In the genomic region with DNA sequence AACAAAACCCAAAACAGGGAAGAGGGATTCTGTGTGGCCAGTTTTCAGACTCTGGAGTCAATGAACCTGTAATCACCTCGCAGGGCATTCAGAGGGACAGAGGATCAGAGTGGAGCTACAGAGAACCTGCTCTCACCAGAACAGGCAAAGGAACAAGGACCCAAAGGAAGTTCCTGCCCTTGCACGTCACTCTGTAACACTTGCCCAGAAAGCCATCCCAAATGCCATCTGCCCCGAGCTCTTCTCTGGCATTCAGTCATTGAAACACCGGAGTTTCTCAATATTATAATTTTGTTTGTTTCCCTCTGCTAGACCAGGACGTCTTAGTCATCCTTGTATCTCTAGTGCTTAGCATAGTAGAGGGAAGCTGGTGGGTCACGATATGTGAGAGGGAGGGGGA, we compare ENCODE assay signal across 12 mouse cellular contexts. TPM values are rescaled to one million over a fixed set of nuclear protein-coding genes. Genes with fewer than 3 reads are reported as not detected.
DNase-seq lines count a peak whose midpoint lies in the region; ATAC-seq and TF ChIP-seq lines count a peak whose summit lies in the region.
"Had no signal": no experiment of that assay in that cellular context is flagged by ENCODE, and none has a peak within 500 bp of the region (broad histone marks: within the 10 kb centered on the region; RNA-seq: fewer than 3 reads in every experiment).

No protein-coding gene starts in this region.

- no peak overlapping the region for H3K4me2 ChIP-seq in intestine, embryonic 16.5 days (ENCODE audit: low read depth, low read length)
- no peak overlapping the region for H3K4me2 ChIP-seq in intestine, postnatal 0 days (replicated peaks; ENCODE audit: low read depth)
- H3K4me2 ChIP-seq in neural tube, embryonic 14.5 days (ENCODE audit: low read depth, low read length) = no peak overlapping the region

- ATAC-seq in intestine, embryonic 16.5 days = no peak
- no peak for ATAC-seq in intestine, postnatal 0 days
- no peak for ATAC-seq in neural tube, embryonic 14.5 days (ENCODE audit: low read depth)

- H3K9me3 ChIP-seq in intestine, embryonic 16.5 days (ENCODE audit: control insufficient read depth, low read length) = no peaks in the 10 kb centered on the region
- no peaks in the 10 kb centered on the region for H3K9me3 ChIP-seq in intestine, postnatal 0 days (ENCODE audit: control insufficient read depth)
- H3K9me3 ChIP-seq in neural tube, embryonic 14.5 days (ENCODE audit: control insufficient read depth, low read length) = no peaks in the 10 kb centered on the region
- H3K9me3 ChIP-seq: hindbrain, embryonic 10.5 days had no signal

- 75% methylated on average over 6 of the region's 6 CpGs for WGBS in intestine, embryonic 16.5 days
- WGBS in intestine, postnatal 0 days = 63% methylated on average over 6 of the region's 6 CpGs
- 79% methylated on average over 6 of the region's 6 CpGs for WGBS in neural tube, embryonic 14.5 days

- no peak overlapping the region for H3K4me3 ChIP-seq in intestine, embryonic 16.5 days (ENCODE audit: low read length)
- H3K4me3 ChIP-seq in intestine, postnatal 0 days (ENCODE audit: low read depth, low read length) = no peak overlapping the region
- no peak overlapping the region for H3K4me3 ChIP-seq in neural tube, embryonic 14.5 days (ENCODE audit: low read depth, low read length)
- H3K4me3 ChIP-seq: hindbrain, embryonic 10.5 days had no signal

- no peak overlapping the region for H3K9ac ChIP-seq in intestine, embryonic 16.5 days (ENCODE audit: low read depth, low read length)
- no peak overlapping the region for H3K9ac ChIP-seq in intestine, postnatal 0 days (ENCODE audit: low read depth, low read length)
- no peak overlapping the region for H3K9ac ChIP-seq in neural tube, embryonic 14.5 days (replicated peaks; ENCODE audit: low read depth, low read length)
- H3K9ac ChIP-seq: liver, embryonic 14.5 days had no signal

- peaks cover 17% of the 10 kb centered on the region for H3K4me1 ChIP-seq in intestine, embryonic 16.5 days (ENCODE audit: control insufficient read depth, insufficient read depth, low read length)
- H3K4me1 ChIP-seq in intestine, postnatal 0 days (replicated peaks; ENCODE audit: control insufficient read depth, insufficient read depth, low read length) = no peaks in the 10 kb centered on the region
- peaks cover 11% of the 10 kb centered on the region; the same call in 1 of the 2 replicates for H3K4me1 ChIP-seq in neural tube, embryonic 14.5 days (ENCODE audit: control insufficient read depth, insufficient read depth, low read length)

- intact Hi-C loops in heart, postnatal 25 days (cut with DNase I) = no loop called here

- peak; percentile 16 for DNase-seq in cerebellum, adult 11-12 months
- no peak for DNase-seq in cerebellum, adult 11 months
- peak; percentile 19 to 22 for DNase-seq in cerebellum, postnatal 36 days
- no peak for DNase-seq in heart, postnatal 25 days (ENCODE audit: low spot score)
- DNase-seq in adrenal gland, adult (ENCODE audit: inconsistent age in 2 of 2, low spot score in 1 of 2) = no peak

- H3K27me3 ChIP-seq in intestine, embryonic 16.5 days (replicated peaks; ENCODE audit: control insufficient read depth, insufficient read depth, low read length) = no peaks in the 10 kb centered on the region
- H3K27me3 ChIP-seq in intestine, postnatal 0 days (replicated peaks; ENCODE audit: control insufficient read depth, insufficient read depth, low read length) = no peaks in the 10 kb centered on the region
- no peaks in the 10 kb centered on the region for H3K27me3 ChIP-seq in neural tube, embryonic 14.5 days (ENCODE audit: control insufficient read depth, insufficient read depth, low read length)

- H3K27ac ChIP-seq in intestine, embryonic 16.5 days (ENCODE audit: low read length) = peak overlapping the region; percentile 19; the same call in 1 of the 2 replicates
- H3K27ac ChIP-seq in intestine, postnatal 0 days (ENCODE audit: low read depth, low read length) = no peak overlapping the region
- H3K27ac ChIP-seq in neural tube, embryonic 14.5 days (ENCODE audit: low read depth, low read length) = peak overlapping the region; percentile 69; the same call in 1 of the 2 replicates
- H3K27ac ChIP-seq: hindbrain, embryonic 10.5 days; kidney, postnatal 0 days; liver, embryonic 14.5 days had no signal

- peaks cover 5% of the 10 kb centered on the region; the same call in 1 of the 2 replicates for H3K36me3 ChIP-seq in intestine, embryonic 16.5 days (ENCODE audit: control insufficient read depth, insufficient read depth, low read length)
- peaks cover 25% of the 10 kb centered on the region for H3K36me3 ChIP-seq in intestine, postnatal 0 days (ENCODE audit: control insufficient read depth, insufficient read depth)
- no peaks in the 10 kb centered on the region for H3K36me3 ChIP-seq in neural tube, embryonic 14.5 days (ENCODE audit: control insufficient read depth, insufficient read depth, low read length)

- no peak for TF ChIP-seq CTCF in intestine, postnatal 0 days (IDR thresholded peaks at IDR 0.05; ENCODE audit: low read depth)

RNA-seq across cellular contexts. Expression of gene Fam83c, which starts 39.0 kb away (rescaled TPM):
- 0.33 and 0.35 TPM in 2 replicates for polyA plus RNA-seq in intestine, embryonic 16.5 days (2015; fragmentation: Nextera tagmentation; extraction: Ambion mirVana)
- polyA plus RNA-seq in intestine, postnatal 0 days (2015; fragmentation: Nextera tagmentation; extraction: Ambion mirVana) = 0.31 and 0.37 TPM in 2 replicates
- 0.25 and 0.28 TPM in 2 replicates for polyA plus RNA-seq in neural tube, embryonic 14.5 days (2014; fragmentation: Nextera tagmentation; extraction: Ambion mirVana)
- not detected for total RNA-seq in heart, postnatal 25 days (2021)
- total RNA-seq: heart, adult 8-10 months had no signal

RNA-seq across cellular contexts. Expression of gene Eif6, which starts 46.9 kb away (rescaled TPM):
- polyA plus RNA-seq in intestine, embryonic 16.5 days (2015; fragmentation: Nextera tagmentation; extraction: Ambion mirVana) = 279 and 287 TPM in 2 replicates
- 318 and 321 TPM in 2 replicates for polyA plus RNA-seq in intestine, postnatal 0 days (2015; fragmentation: Nextera tagmentation; extraction: Ambion mirVana)
- polyA plus RNA-seq in neural tube, embryonic 14.5 days (2014; fragmentation: Nextera tagmentation; extraction: Ambion mirVana) = 133 and 153 TPM in 2 replicates
- 10 to 100 TPM; 51.1 to 52.0 TPM for total RNA-seq in heart, postnatal 25 days (2021)

RNA-seq across cellular contexts. Expression of gene BC029722, which starts 54.4 kb away (rescaled TPM):
- polyA plus RNA-seq in intestine, embryonic 16.5 days (2015; fragmentation: Nextera tagmentation; extraction: Ambion mirVana) = 27.4 and 30.0 TPM in 2 replicates
- polyA plus RNA-seq in intestine, postnatal 0 days (2015; fragmentation: Nextera tagmentation; extraction: Ambion mirVana) = 40.0 and 42.3 TPM in 2 replicates
- polyA plus RNA-seq in neural tube, embryonic 14.5 days (2014; fragmentation: Nextera tagmentation; extraction: Ambion mirVana) = 25.1 and 33.5 TPM in 2 replicates
- 10 to 100 TPM; 24.8 to 25.7 TPM for total RNA-seq in heart, postnatal 25 days (2021)

RNA-seq across cellular contexts. Expression of gene Uqcc1, which starts 56.5 kb away (rescaled TPM):
- polyA plus RNA-seq in intestine, embryonic 16.5 days (2015; fragmentation: Nextera tagmentation; extraction: Ambion mirVana) = 84.5 and 92.8 TPM in 2 replicates
- 39.5 and 40.4 TPM in 2 replicates for polyA plus RNA-seq in intestine, postnatal 0 days (2015; fragmentation: Nextera tagmentation; extraction: Ambion mirVana)
- 69.6 and 74.9 TPM in 2 replicates for polyA plus RNA-seq in neural tube, embryonic 14.5 days (2014; fragmentation: Nextera tagmentation; extraction: Ambion mirVana)
- total RNA-seq in heart, postnatal 25 days (2021) = 100 to 1,000 TPM; 248 to 268 TPM

Comparison
In these comparisons a context has a peak if more than half of its experiments do, and no peak if none do; other contexts are left out.
1. DNase-seq: peak in cerebellum, adult 11-12 months (single experiment) and cerebellum, postnatal 36 days (2 of 2); none in cerebellum, adult 11 months (single experiment), heart, postnatal 25 days (single experiment) and adrenal gland, adult (0 of 2).